Mouse (Mus musculus): Measurements from ENCODE around the gene Efl1. TPM values are rescaled to one million over a fixed set of nuclear protein-coding genes. Genes with fewer than 3 reads are reported as not detected.
A peak's percentile ranks its signal among the peaks of the same experiment; 100 is the strongest.

The Efl1 gene
- polyA plus RNA-seq, 2 experiments = 10.2 to 27.6 TPM

DNA sequence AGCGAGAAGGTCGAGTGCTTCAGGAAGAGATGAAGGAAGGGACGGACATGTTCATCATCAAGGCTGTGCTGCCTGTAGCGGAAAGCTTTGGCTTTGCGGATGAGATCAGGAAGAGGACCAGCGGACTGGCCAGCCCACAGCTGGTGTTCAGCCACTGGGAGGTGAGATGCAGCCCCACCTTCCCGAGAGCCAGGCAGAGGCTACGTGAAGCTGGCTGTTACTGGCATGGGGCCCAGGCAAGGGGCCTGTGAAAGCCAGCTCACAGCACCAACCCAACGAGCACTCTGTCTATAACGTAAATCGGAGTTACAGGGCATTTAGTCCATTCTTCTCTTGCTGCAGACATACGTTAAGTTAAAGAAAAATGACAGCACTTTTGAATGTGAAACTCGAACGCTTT is 124.1 kb downstream of the Efl1 start:
- peak overlapping the region; percentile 71; the same call in 1 of the 2 replicates for H3K27ac ChIP-seq (replicated peaks; ENCODE audit: low read depth, low read length)
- TF ChIP-seq POLR2A (IDR thresholded peaks at IDR 0.05; ENCODE audit: borderline replicate concordance, extremely low read depth, insufficient read depth, insufficient read length) = no peak
- H3K36me3 ChIP-seq (ENCODE audit: control insufficient read depth, insufficient read depth, low read length) = no peaks in the 10 kb centered on the region
- H3K9ac ChIP-seq (ENCODE audit: low read depth, low read length, severe bottlenecking) = no peak overlapping the region
- H3K4me3 ChIP-seq (replicated peaks; ENCODE audit: low read length) = no peak overlapping the region
- H3K4me1 ChIP-seq (ENCODE audit: control insufficient read depth, insufficient read depth, low read length) = peaks cover 26% of the 10 kb centered on the region
- 40% methylated on average over 14 of the region's 14 CpGs for WGBS
- no peaks in the 10 kb centered on the region for H3K27me3 ChIP-seq (ENCODE audit: control insufficient read depth, insufficient read depth, low read length)
- H3K4me2 ChIP-seq (replicated peaks; ENCODE audit: low read depth, low read length, severe bottlenecking) = no peak overlapping the region
- no peaks in the 10 kb centered on the region for H3K9me3 ChIP-seq (ENCODE audit: control insufficient read depth, low read length)
- DNase-seq (ENCODE audit: low spot score) (peak; percentile 32), ATAC-seq (ENCODE audit: low FRiP score, low read depth) (peak; percentile 64; the same call in 1 of the 2 replicates)

DNA sequence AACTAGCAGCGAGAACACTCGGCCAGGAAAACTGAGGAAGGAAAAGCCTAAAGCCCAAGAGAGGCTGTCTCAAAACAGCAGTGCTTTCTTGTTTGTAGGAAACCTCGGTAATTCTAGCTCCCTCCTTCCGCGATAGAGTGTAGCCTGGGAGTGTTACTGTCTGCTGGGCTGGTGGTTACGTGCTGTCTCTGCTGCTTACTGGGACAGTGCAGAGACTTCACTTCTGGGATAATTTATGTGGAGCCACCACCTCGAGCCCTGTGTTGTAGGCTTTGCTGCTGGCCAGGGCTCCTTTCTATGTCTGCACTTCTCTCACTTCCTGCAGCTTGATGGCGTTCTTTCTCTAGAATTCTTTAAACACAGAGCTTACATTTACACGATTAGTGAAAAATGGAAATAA is 124.7 kb downstream of the Efl1 start:
- TF ChIP-seq POLR2A (IDR thresholded peaks at IDR 0.05; ENCODE audit: borderline replicate concordance, extremely low read depth, insufficient read depth, insufficient read length) = no peak
- Histone ChIP-seq H3K27ac (replicated peaks; ENCODE audit: low read depth, low read length) (peak overlapping the region; percentile 71), H3K9ac (ENCODE audit: low read depth, low read length, severe bottlenecking) (0 out of 2 replicates have a peak overlapping the region, but pooled peaks have one; percentile 1), H3K4me1 (ENCODE audit: control insufficient read depth, insufficient read depth, low read length) (peaks cover 26% of the 10 kb centered on the region), H3K9me3 (ENCODE audit: control insufficient read depth, low read length) (no peaks in the 10 kb centered on the region), H3K36me3 (ENCODE audit: control insufficient read depth, insufficient read depth, low read length) (no peaks in the 10 kb centered on the region), H3K4me2 (replicated peaks; ENCODE audit: low read depth, low read length, severe bottlenecking) (no peak overlapping the region), H3K4me3 (replicated peaks; ENCODE audit: low read length) (no peak overlapping the region), H3K27me3 (ENCODE audit: control insufficient read depth, insufficient read depth, low read length) (no peaks in the 10 kb centered on the region)
- WGBS = 20% methylated on average over 9 of the region's 9 CpGs
- ATAC-seq (ENCODE audit: low FRiP score, low read depth) (peak; percentile 39; the same call in 1 of the 2 replicates), DNase-seq (ENCODE audit: low spot score) (peak; percentile 22)

- Histone ChIP-seq H3K27ac (replicated peaks; ENCODE audit: low read depth, low read length) (no peak overlapping the region), H3K9me3 (ENCODE audit: control insufficient read depth, low read length) (no peaks in the 10 kb centered on the region), H3K4me3 (replicated peaks; ENCODE audit: low read length) (no peak overlapping the region), H3K9ac (ENCODE audit: low read depth, low read length, severe bottlenecking) (no peak overlapping the region), H3K4me2 (replicated peaks; ENCODE audit: low read depth, low read length, severe bottlenecking) (no peak overlapping the region), H3K27me3 (ENCODE audit: control insufficient read depth, insufficient read depth, low read length) (no peaks in the 10 kb centered on the region), H3K36me3 (ENCODE audit: control insufficient read depth, insufficient read depth, low read length) (peaks cover 5% of the 10 kb centered on the region; the same call in 1 of the 2 replicates), H3K4me1 (ENCODE audit: control insufficient read depth, insufficient read depth, low read length) (peaks cover 22% of the 10 kb centered on the region)
- 45% methylated on average over 6 of the region's 6 CpGs for WGBS
- DNase-seq (ENCODE audit: low spot score) (no peak), ATAC-seq (ENCODE audit: low FRiP score, low read depth) (no peak)
- no peak for TF ChIP-seq POLR2A (IDR thresholded peaks at IDR 0.05; ENCODE audit: borderline replicate concordance, extremely low read depth, insufficient read depth, insufficient read length)
These were observed 125.5 kb downstream of the Efl1 start for GRCm38 (mm10) chr7:82773884-82774283.

GRCm38 (mm10) chr7:82775090-82775489 is 126.7 kb downstream of the Efl1 start:
- H3K27ac ChIP-seq (replicated peaks; ENCODE audit: low read depth, low read length) = no peak overlapping the region
- no peak overlapping the region for H3K4me3 ChIP-seq (replicated peaks; ENCODE audit: low read length)
- 92% methylated on average over 3 of the region's 3 CpGs for WGBS
- no peak for TF ChIP-seq POLR2A (IDR thresholded peaks at IDR 0.05; ENCODE audit: borderline replicate concordance, extremely low read depth, insufficient read depth, insufficient read length)
- no peaks in the 10 kb centered on the region for H3K9me3 ChIP-seq (ENCODE audit: control insufficient read depth, low read length)
- H3K4me1 ChIP-seq (ENCODE audit: control insufficient read depth, insufficient read depth, low read length) = peaks cover 18% of the 10 kb centered on the region
- H3K9ac ChIP-seq (ENCODE audit: low read depth, low read length, severe bottlenecking) = no peak overlapping the region
- H3K4me2 ChIP-seq (replicated peaks; ENCODE audit: low read depth, low read length, severe bottlenecking) = no peak overlapping the region
- H3K36me3 ChIP-seq (ENCODE audit: control insufficient read depth, insufficient read depth, low read length) = peaks cover 8% of the 10 kb centered on the region; the same call in 1 of the 2 replicates
- H3K27me3 ChIP-seq (ENCODE audit: control insufficient read depth, insufficient read depth, low read length) = no peaks in the 10 kb centered on the region
- DNase-seq (ENCODE audit: low spot score) (no peak), ATAC-seq (ENCODE audit: low FRiP score, low read depth) (no peak)

DNA sequence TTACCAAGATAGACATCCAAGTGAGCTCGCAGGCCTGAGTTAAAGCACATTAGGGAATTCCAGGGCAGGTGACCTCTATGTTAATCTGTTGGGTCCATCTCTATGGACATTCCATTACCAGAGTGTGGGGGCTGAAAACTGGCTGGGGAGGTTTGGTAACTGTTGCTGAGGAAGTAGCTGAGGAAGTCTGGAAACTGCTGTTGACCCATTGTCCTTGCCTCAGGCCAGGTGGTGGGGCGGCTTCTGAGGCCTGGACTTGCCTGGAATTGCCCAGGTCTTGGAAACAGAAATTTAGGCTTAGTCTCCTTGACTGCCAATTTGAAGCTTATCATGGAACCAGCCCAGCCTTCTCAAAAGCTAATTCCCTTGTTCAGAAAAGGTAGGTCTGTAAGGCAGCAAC is 134.7 kb downstream of the Efl1 start:
- 81% methylated on average over 2 of the region's 2 CpGs for WGBS
- H3K9me3 ChIP-seq (ENCODE audit: control insufficient read depth, low read length) = no peaks in the 10 kb centered on the region
- no peaks in the 10 kb centered on the region for H3K4me1 ChIP-seq (ENCODE audit: control insufficient read depth, insufficient read depth, low read length)
- DNase-seq (ENCODE audit: low spot score) (no peak), ATAC-seq (ENCODE audit: low FRiP score, low read depth) (no peak)
- H3K4me2 ChIP-seq (replicated peaks; ENCODE audit: low read depth, low read length, severe bottlenecking) = no peak overlapping the region
- no peak overlapping the region for H3K9ac ChIP-seq (ENCODE audit: low read depth, low read length, severe bottlenecking)
- no peak overlapping the region for H3K4me3 ChIP-seq (replicated peaks; ENCODE audit: low read length)
- peaks cover 8% of the 10 kb centered on the region; the same call in 1 of the 2 replicates for H3K36me3 ChIP-seq (ENCODE audit: control insufficient read depth, insufficient read depth, low read length)
- no peak overlapping the region for H3K27ac ChIP-seq (replicated peaks; ENCODE audit: low read depth, low read length)
- H3K27me3 ChIP-seq (ENCODE audit: control insufficient read depth, insufficient read depth, low read length) = no peaks in the 10 kb centered on the region
- no peak for TF ChIP-seq POLR2A (IDR thresholded peaks at IDR 0.05; ENCODE audit: borderline replicate concordance, extremely low read depth, insufficient read depth, insufficient read length)

DNA sequence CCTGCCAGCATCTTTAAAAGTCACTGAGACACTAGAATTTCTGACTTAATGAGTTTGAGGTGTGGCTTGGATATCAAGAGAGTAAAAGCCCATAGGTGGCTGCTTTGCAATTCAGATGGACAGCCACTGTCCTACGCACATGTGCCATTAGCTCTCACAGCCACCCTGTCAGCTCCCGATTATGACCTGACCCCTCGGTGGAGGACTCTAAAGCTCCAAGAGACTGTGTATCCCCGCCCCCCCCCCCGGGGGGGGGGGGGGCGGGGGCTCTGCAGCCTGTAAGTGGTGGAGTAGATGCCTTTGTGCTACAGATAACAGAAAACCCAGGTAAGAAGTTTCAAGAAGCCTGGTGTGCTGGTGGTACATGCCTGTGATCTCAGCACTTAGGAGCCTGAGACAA is 135.3 kb downstream of the Efl1 start:
- WGBS = 38% methylated on average over 4 of the region's 6 CpGs
- Histone ChIP-seq H3K27me3 (ENCODE audit: control insufficient read depth, insufficient read depth, low read length) (no peaks in the 10 kb centered on the region), H3K4me3 (replicated peaks; ENCODE audit: low read length) (no peak overlapping the region), H3K4me2 (replicated peaks; ENCODE audit: low read depth, low read length, severe bottlenecking) (no peak overlapping the region), H3K27ac (replicated peaks; ENCODE audit: low read depth, low read length) (no peak overlapping the region), H3K9me3 (ENCODE audit: control insufficient read depth, low read length) (no peaks in the 10 kb centered on the region), H3K36me3 (ENCODE audit: control insufficient read depth, insufficient read depth, low read length) (peaks cover 6% of the 10 kb centered on the region; the same call in 1 of the 2 replicates), H3K9ac (ENCODE audit: low read depth, low read length, severe bottlenecking) (no peak overlapping the region), H3K4me1 (ENCODE audit: control insufficient read depth, insufficient read depth, low read length) (no peaks in the 10 kb centered on the region)
- no peak for DNase-seq (ENCODE audit: low spot score)
- ATAC-seq (ENCODE audit: low FRiP score, low read depth) = no peak
- TF ChIP-seq POLR2A (IDR thresholded peaks at IDR 0.05; ENCODE audit: borderline replicate concordance, extremely low read depth, insufficient read depth, insufficient read length) = no peak

All from limb, embryonic 14.5 days (tissue).